Mouse (Mus musculus) brain, embryonic 18.5 days (tissue): Measurements from ENCODE around the gene Glipr1l2.
A peak's percentile ranks its signal among the peaks of the same experiment; 100 is the strongest.
"Not testable (repeated sequence)": the region's sequence is repeated elsewhere in the genome, so short reads cannot be mapped to it uniquely, and the experiment has no call there.

Source experiments
- DNase-seq: peaks from one replicate; pipeline ENCODE4 v3.0.0-alpha.2; 2012; ENCODE audit warnings: low read depth, low spot score

Glipr1l2 gene

DNA sequence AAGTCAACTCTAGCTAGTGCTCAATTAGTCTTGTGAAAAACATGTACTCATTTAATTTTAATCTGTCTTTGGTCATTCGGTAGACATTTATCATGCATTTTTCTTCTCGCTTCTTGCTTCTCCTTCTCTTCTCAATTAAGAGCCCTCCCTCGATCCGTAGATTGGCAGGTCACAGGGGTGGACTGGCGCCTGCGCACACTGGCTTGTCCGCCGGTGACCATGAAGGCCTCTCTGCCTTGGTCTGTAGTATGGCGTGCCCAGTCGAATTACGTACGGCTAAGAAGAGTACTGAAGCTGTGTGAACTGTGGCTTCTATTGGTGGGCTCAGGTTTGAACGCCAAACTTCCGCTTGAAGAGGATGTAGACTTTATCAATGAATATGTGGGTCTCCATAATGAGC lies at the start of gene Glipr1l2:
Gene Glipr1l2, plus strand, starts transcription at position 198 of the 400 bp plus-strand sequence.
- DNase-seq, result no peak

DNA sequence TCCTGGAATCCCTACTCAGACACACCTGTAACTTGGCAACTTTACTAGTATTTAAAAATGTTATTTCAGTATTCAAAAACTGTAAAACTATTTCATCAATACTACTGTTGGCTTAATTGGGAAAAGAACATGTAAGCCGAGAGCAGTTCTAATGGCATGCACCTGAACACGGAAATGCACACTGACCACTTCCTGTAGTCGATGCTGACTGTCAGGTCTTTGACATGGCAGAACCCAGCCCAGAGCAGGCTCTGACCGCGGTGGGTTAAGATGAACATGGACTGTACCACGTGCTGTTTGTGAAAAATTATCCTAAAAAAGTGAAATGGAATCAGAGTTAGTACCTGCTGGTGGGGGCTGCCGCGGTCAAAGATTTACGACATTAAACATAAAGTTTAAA lies 39.6 kb upstream of the Glipr1l2 start:
- not testable (repeated sequence) for DNase-seq

DNA sequence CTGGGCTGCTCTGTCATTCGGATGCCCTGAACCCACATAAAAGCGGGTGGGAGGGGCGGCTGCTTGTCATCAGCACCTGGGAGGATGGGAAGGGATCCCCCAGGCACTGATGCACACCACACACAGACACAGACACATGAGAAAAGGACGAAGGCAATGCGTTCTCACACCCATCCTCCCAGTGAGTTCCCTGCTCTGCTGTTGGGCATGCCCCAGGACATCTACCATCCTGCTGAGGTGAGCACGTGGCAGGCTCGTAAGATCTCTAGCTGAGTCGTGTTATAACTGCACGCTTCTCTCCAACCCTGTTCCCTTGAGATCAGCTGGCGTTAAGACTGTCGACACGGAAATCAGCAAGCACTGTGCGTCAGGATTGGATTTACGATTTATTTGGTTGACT lies 38.9 kb upstream of the Glipr1l2 start:
- DNase-seq, result not testable (repeated sequence)

GRCm38 (mm10) chr10:112051220-112051619 lies 31.9 kb upstream of the Glipr1l2 start:
- DNase-seq, result no peak

- not testable (repeated sequence) for DNase-seq
Measured at GRCm38 (mm10) chr10:112051956-112052355, 31.2 kb upstream of the Glipr1l2 start.

DNA sequence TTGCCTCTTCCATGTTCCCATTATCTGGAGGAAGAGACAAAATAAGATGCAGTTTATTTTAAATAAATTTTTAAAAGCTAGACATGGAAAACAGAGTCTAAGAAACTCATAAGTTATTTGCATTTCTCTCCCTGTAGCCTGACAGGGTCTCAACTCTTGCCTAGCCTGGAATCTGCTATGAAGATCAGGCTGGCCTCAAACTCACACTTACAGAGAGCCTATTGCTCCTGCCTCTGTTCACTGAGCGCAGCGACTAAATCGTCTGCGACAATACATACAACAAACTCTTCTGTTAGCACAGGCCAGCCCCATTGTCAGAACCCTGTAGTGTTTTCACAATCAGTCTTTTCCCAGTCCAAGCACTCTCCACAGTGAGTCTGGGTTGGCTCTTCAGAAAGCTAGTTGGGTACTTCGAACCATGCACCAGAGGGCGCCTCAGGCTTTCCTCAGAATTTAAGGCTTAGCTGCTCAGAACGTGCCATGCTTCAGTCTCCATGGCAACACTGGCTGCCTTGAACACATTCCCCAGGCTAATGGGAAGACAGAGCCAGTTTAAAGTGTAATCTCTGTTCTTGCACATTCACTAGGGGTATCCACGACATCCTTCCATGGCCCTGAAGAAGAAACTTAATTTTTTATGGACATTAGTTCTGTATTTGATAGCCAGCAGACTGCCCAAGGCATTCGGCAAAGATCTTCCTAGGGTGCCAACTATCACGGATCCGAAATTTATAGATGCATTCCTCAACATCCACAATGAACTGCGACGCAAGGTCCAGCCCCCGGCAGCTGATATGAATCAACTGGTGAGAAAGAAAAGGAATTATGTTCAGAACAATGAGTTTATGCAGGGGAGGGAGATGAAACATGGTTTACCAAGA lies 23.2 kb upstream of the Glipr1l2 start, which contains the start of gene Glipr1l1:
Gene Glipr1l1, plus strand, starts transcription at position 488 of the 881 bp plus-strand sequence.
- peak; percentile 81 for DNase-seq

GRCm38 (mm10) chr10:112060583-112060934 lies 22.6 kb upstream of the Glipr1l2 start:
- not testable (repeated sequence) for DNase-seq

- DNase-seq, result no peak
Measured at GRCm38 (mm10) chr10:112080044-112080443, 3.1 kb upstream of the Glipr1l2 start.

DNA sequence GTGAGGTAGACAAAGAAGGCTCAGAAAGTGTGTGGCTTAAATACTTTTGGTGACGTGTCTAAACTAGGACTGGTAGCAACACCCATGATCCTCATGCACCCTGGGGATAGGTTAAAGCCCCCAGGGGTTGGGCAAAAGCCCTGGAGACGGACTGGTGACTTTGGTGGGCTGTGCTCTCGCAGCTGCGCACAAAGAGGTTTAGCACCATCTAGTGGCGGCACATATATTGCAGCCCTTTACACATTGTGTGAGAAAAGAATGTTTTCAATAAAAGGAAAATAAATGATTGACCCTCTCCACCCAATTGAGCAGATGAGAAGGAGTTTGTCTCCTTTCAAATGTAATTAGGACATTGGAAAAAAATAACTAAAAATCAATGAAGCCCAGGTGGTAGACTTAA lies 22.6 kb downstream of the Glipr1l2 start:
- not testable (repeated sequence) for DNase-seq

GRCm38 (mm10) chr10:112110401-112110800 lies 27.2 kb downstream of the Glipr1l2 start:
- DNase-seq, result no peak

GRCm38 (mm10) chr10:112125090-112125489 lies 41.9 kb downstream of the Glipr1l2 start:
- not testable (repeated sequence) for DNase-seq

- DNase-seq, result not testable (repeated sequence)
Measured at GRCm38 (mm10) chr10:112127682-112128230, 44.6 kb downstream of the Glipr1l2 start.

DNA sequence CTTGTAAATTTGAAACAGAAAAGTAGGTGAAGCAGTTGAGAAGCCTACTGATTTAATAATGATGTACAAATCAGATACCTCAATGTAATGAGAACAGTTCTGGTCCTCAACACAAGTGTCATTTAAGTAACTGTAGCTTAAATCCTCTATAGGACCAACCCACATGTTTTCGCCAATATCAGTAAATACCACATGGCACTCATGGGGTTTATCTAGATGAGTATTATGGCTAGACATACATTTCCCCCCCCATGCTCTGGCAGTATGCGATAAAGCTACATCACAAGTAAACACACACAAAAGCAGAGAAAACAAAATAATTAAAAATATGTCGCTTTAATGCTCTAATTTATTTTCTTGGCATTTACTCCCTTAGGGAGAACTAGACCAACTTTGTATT lies 49.0 kb downstream of the Glipr1l2 start:
- no peak for DNase-seq

DNA sequence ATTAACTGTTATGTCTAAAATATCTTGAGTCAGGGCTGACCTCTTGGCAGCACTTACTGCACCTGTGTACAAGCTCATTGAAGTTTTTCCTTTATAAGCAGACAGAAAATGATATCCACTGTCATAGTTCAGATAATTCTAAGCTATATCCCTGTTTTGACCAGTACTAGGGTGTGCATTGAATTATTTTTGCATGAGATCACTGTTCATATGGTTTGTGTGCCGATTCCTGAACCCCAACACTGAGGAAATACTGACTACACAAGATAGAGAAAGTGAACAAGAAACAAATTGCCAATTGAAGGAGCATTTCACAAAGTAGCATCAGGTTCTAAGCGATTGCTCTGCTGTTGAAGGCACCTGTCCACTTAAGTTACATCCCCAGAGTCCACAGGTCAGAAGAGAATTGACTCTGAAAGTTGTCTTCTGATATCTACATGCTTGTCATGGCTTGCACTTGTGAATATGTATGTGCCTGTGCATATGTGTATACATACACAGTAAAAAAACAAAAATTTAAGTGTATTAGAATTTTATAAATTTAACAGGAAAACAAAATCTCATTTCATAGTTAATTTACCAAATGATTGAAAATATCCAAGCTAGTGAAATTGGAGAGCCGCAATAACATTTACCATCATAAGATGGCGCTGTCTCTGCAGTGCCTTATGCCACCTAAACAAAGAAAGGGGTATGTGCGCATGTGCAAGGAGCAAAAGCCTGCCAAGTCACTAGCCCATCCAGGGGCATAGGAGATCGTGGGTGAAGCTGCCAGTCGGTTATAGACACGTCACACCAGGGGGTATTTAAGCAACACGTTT lies 55.1 kb downstream of the Glipr1l2 start:
- DNase-seq, result peak; percentile 62

DNA sequence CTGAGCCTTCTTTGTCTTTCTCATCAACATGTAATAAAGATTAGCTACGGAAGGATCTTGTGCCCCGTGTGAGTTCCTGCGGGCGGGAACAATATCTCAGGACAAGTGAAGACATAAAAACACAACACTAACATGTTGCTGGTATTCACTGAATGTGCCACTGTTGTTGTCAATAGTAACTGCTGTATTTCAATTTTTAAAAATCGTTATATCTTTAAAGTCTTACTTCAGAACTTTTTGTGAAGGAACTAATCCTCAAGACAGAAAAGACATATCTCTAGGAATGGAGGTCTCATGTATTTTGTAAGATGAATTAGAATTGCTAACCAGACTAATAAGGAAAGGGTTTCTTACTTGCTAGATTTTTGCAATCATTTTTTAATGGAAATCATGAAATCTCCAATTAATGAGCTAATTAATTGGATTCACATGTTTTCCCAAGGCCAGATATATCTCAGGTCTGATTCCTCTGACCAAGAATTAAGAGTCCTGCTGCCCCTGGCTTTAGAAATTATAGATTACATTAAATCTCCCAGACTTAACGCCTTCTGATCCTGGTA lies 55.8 kb downstream of the Glipr1l2 start:
- DNase-seq, result no peak

- DNase-seq, result no peak
Measured at GRCm38 (mm10) chr10:112139834-112140233, 56.7 kb downstream of the Glipr1l2 start.
